Mouse (Mus musculus) CH12.LX (cell line): ENCODE data around the gene Tmem176b. TPM values are rescaled to one million over a fixed set of nuclear protein-coding genes. Genes with fewer than 3 reads are reported as not detected.

Experiments
- DNase-seq: peaks from one replicate; pipeline ENCODE4 v3.0.0-alpha.2; 2013; ENCODE audit errors: extremely low read depth
- H3K27ac ChIP-seq: 2 replicates; pipeline ENCODE4 v1.5.1; 2012; ENCODE audit warnings: low read depth, mild to moderate bottlenecking, control low read depth, moderate library complexity; ENCODE audit not compliant: insufficient read depth
- H3K27me3 ChIP-seq: replicated peaks from 2 replicates; pipeline ENCODE3; 2012; ENCODE audit warnings: inconsistent platforms
- H3K36me3 ChIP-seq, 2 experiments: replicated peaks in 1 of 2; 2 replicates each; pipeline versions ENCODE3 to v1.6.1; 2012; ENCODE audit warnings: inconsistent platforms in 1 of 2, low read length in 1 of 2, mild to moderate bottlenecking in 1 of 2, mixed read lengths in 1 of 2, moderate library complexity in 1 of 2; ENCODE audit not compliant: control insufficient read depth in 1 of 2, insufficient read depth in 1 of 2
- H3K4me1 ChIP-seq, 2 experiments: 2 replicates each; pipeline ENCODE4 v1.6.1; 2012; ENCODE audit warnings: inconsistent platforms in 1 of 2, moderate library complexity in 1 of 2; ENCODE audit not compliant: insufficient read depth in 2 of 2, control insufficient read depth in 1 of 2
- H3K4me2 ChIP-seq: 2 replicates; pipeline ENCODE4 v1.6.1; 2012; ENCODE audit warnings: low read depth, mild to moderate bottlenecking, control low read depth; ENCODE audit not compliant: poor library complexity, insufficient read depth, severe bottlenecking
- H3K4me3 ChIP-seq, 3 experiments: fragments of 150-350 bp in 1 of 3; sonication (generic) in 1 of 3; replicated peaks in 1 of 3; 2 replicates each; pipeline versions ENCODE3 to v1.5.1; 2011 to 2012; ENCODE audit warnings: low read depth in 2 of 3, low read length in 2 of 3, mild to moderate bottlenecking in 2 of 3, moderate library complexity in 2 of 3, control low read depth in 1 of 3, improper control_type of control experiment in 1 of 3, inconsistent platforms in 1 of 3, mixed read lengths in 1 of 3; ENCODE audit not compliant: poor library complexity in 1 of 3
- H3K79me2 ChIP-seq: replicated peaks from 2 replicates; pipeline ENCODE4 v1.6.1; 2012; ENCODE audit warnings: mild to moderate bottlenecking, moderate library complexity; ENCODE audit not compliant: control insufficient read depth, poor library complexity, insufficient read depth, severe bottlenecking; ENCODE audit errors: extremely low read depth
- H3K9ac ChIP-seq: 2 replicates; pipeline ENCODE4 v1.6.1; 2012; ENCODE audit warnings: low read depth, mild to moderate bottlenecking, control low read depth, moderate library complexity; ENCODE audit not compliant: insufficient read depth
- H3K9me3 ChIP-seq: replicated peaks from 2 replicates; pipeline ENCODE3; 2012; ENCODE audit warnings: low read length, inconsistent platforms, mixed read lengths
- BHLHE40 ChIP-seq: IDR thresholded peaks from 2 replicates; pipeline ENCODE4 v1.6.1; 2011; ENCODE audit warnings: mild to moderate bottlenecking, low read depth, low read length, improper control_type of control experiment
- CTCF ChIP-seq, 2 experiments: IDR thresholded peaks in 1 of 2; conservative IDR thresholded peaks in 1 of 2; 2 replicates each; pipeline ENCODE4 v1.5.1; 2011 to 2012; ENCODE audit warnings: low read depth in 2 of 2, low read length in 2 of 2, improper control_type of control experiment in 1 of 2, inconsistent platforms in 1 of 2, mild to moderate bottlenecking in 1 of 2, moderate library complexity in 1 of 2
- ELF1 ChIP-seq: IDR thresholded peaks from 2 replicates; pipeline ENCODE4 v1.6.1; 2014; ENCODE audit warnings: low read depth, mild to moderate bottlenecking, inconsistent platforms, low read length, improper control_type of control experiment
- EP300 ChIP-seq: IDR thresholded peaks from 2 replicates; pipeline ENCODE4 v1.6.1; 2011; ENCODE audit warnings: low read length, improper control_type of control experiment
- GABPA ChIP-seq: IDR thresholded peaks from 2 replicates; pipeline ENCODE4 v1.6.1; 2012; ENCODE audit warnings: low read depth, low read length, improper control_type of control experiment, inconsistent platforms; ENCODE audit not compliant: insufficient replicate concordance
- IRF4 ChIP-seq: IDR thresholded peaks from 2 replicates; pipeline ENCODE4 v1.6.1; 2014; ENCODE audit warnings: low read depth, mild to moderate bottlenecking, inconsistent platforms, low read length, improper control_type of control experiment
- JUND ChIP-seq: conservative IDR thresholded peaks from 2 replicates; pipeline ENCODE4 v1.6.1; 2011; ENCODE audit warnings: low read depth, low read length, improper control_type of control experiment
- MAX ChIP-seq: IDR thresholded peaks from 2 replicates; pipeline ENCODE4 v1.6.1; 2011; ENCODE audit warnings: low read length, improper control_type of control experiment
- MEF2A ChIP-seq: IDR thresholded peaks from 2 replicates; pipeline ENCODE4 v1.6.1; 2014; ENCODE audit warnings: low read depth, mild to moderate bottlenecking, inconsistent platforms, low read length, improper control_type of control experiment, borderline replicate concordance
- MYC ChIP-seq: IDR thresholded peaks from 2 replicates; pipeline ENCODE4 v1.6.1; 2011; ENCODE audit warnings: low read depth, mild to moderate bottlenecking, improper control_type of control experiment, low read length
- POLR2A ChIP-seq: IDR thresholded peaks from 2 replicates; pipeline ENCODE4 v1.6.1; 2011; ENCODE audit warnings: low read depth, mild to moderate bottlenecking, improper control_type of control experiment, low read length
- RAD21 ChIP-seq: IDR thresholded peaks from 2 replicates; pipeline ENCODE4 v1.6.1; 2011; ENCODE audit warnings: low read depth, mild to moderate bottlenecking, low read length, improper control_type of control experiment, moderate library complexity
- RCOR1 ChIP-seq: conservative IDR thresholded peaks from 2 replicates; pipeline ENCODE4 v1.6.1; 2012; ENCODE audit warnings: low read depth, mild to moderate bottlenecking, inconsistent platforms, low read length, improper control_type of control experiment
- SIN3A ChIP-seq: IDR thresholded peaks from 2 replicates; pipeline ENCODE4 v1.6.1; 2012; ENCODE audit warnings: low read length, improper control_type of control experiment, inconsistent platforms
- SMC3 ChIP-seq: IDR thresholded peaks from 2 replicates; pipeline ENCODE4 v1.6.1; 2011; ENCODE audit warnings: low read depth, low read length, improper control_type of control experiment
- TCF12 ChIP-seq: IDR thresholded peaks from 2 replicates; pipeline ENCODE4 v1.6.1; 2014; ENCODE audit warnings: low read depth, mild to moderate bottlenecking, inconsistent platforms, low read length, improper control_type of control experiment
- USF1 ChIP-seq: IDR thresholded peaks from 2 replicates; pipeline ENCODE4 v1.6.1; 2014; ENCODE audit warnings: low read depth, mild to moderate bottlenecking, inconsistent platforms, low read length, improper control_type of control experiment
- ZC3H11A ChIP-seq: IDR thresholded peaks from 2 replicates; pipeline ENCODE4 v1.6.1; 2012; ENCODE audit warnings: low read depth, mild to moderate bottlenecking, inconsistent platforms, low read length, improper control_type of control experiment
- ZKSCAN1 ChIP-seq: IDR thresholded peaks from 2 replicates; pipeline ENCODE4 v1.6.1; 2012; ENCODE audit warnings: low read depth, inconsistent platforms, low read length, improper control_type of control experiment, borderline replicate concordance
- ZMIZ1 ChIP-seq: IDR thresholded peaks from 2 replicates; pipeline ENCODE4 v1.6.1; 2012; ENCODE audit warnings: low read depth, mild to moderate bottlenecking, inconsistent platforms, low read length, improper control_type of control experiment
- dilution Hi-C: fragments of 300-500 bp; cut with MboI; formaldehyde crosslinking; loops from 2 replicates; pipeline ENCODE4 v1.14.3; 2020; ENCODE audit warnings: low sequenced_read_pairs; ENCODE audit not compliant: extremely low pct_unique_long_range_greater_than_20kb, extremely low pct_ligation_motif_present
- in situ Hi-C: fragments of 300-500 bp; cut with MboI; formaldehyde crosslinking; loops from 3 replicates; pipeline ENCODE4 v1.14.3; 2019; ENCODE audit warnings: low sequenced_read_pairs, low pct_ligation_motif_present, low pct_unique_long_range_greater_than_20kb, mixed read lengths
- polyA plus RNA-seq: library from polyadenylated mRNA; unstranded; fragments of >175 nt; gene quantifications from 2 replicates; pipeline ENCODE4 v1.2.1, GENCODE M21; 2012; ENCODE audit warnings: low read depth; ENCODE audit not compliant: insufficient read length
- total RNA-seq, 2 experiments: library from RNA; depleted of rRNA; stranded (reverse); fragments of 300-350 nt in 1 of 2; fragments of >200 nt in 1 of 2; gene quantifications; 2 replicates each; pipeline ENCODE4 v1.2.3; 2012 to 2014

Gene Tmem176b
- total and polyA plus RNA-seq, 3 experiments: 43.3 to 162 (median 89.8) TPM

DNA sequence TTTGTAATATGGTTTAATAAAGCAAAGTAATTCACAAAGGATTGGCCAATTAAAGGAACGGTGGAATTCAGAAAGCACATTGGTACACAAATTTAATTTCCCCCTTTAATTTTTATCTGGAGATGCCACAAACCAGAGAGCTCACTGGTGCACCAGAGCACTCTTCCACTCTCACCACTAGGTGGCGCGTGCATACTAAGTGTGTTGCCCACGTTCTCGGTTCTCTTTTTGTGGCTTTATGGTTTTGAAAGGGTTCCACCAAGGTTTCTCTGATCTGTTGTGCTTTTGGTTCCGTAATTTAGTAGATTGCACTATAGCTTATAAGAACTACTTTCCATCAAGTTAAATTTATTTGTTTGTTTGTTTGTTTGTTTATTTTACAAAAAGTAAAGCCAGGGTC lies 23.5 kb downstream of the Tmem176b start:
- DNase-seq: peak; percentile 96
- in situ Hi-C loops: no loop called here
- Histone ChIP-seq H3K27me3 (no peaks in the 10 kb centered on the region), H3K4me2 (peak overlapping the region; percentile 64; the same call in 1 of the 2 replicates), H3K27ac (no peak overlapping the region), H3K36me3 (no peaks in the 10 kb centered on the region), H3K4me3 (no peak overlapping the region), H3K9ac (no peak overlapping the region), H3K79me2 (no peaks in the 10 kb centered on the region), H3K9me3 (peaks cover 5% of the 10 kb centered on the region), H3K4me1 (peaks cover 2 to 8% of the 10 kb centered on the region in 2 experiments; a peak in 2 of 4 replicates)
- dilution Hi-C loops: no loop called here
- TF ChIP-seq CTCF (conservative IDR thresholded peaks at IDR 0.05 in 1 of 2, IDR thresholded peaks at IDR 0.05 in 1 of 2; ENCODE audit: low read depth in 2 of 2, low read length in 2 of 2): peak; percentile 85 to 97
- peak; percentile 89 for TF ChIP-seq SMC3
- peak; percentile 60; the same call in 1 of the 2 replicates for TF ChIP-seq MYC
- no peak for TF ChIP-seq ZKSCAN1
- TF ChIP-seq JUND: peak; percentile 32; the same call in 1 of the 2 replicates
- no peak for TF ChIP-seq TCF12
- TF ChIP-seq IRF4: peak; percentile 99
- no peak for TF ChIP-seq ZMIZ1
- TF ChIP-seq RAD21: peak; percentile 90
- TF ChIP-seq EP300: peak; percentile 96
- TF ChIP-seq POLR2A: no peak
- TF ChIP-seq BHLHE40: peak; percentile 62
- TF ChIP-seq RCOR1: no peak; the same call in 1 of the 2 replicates
- TF ChIP-seq ZC3H11A: no peak; the same call in 1 of the 2 replicates
- TF ChIP-seq GABPA: no peak
- no peak; the same call in 1 of the 2 replicates for TF ChIP-seq ELF1
- 0 out of 2 replicates have a peak, but pooled peaks have one; percentile 13 for TF ChIP-seq MAX
- no peak for TF ChIP-seq USF1
- no peak for TF ChIP-seq MEF2A

- H3K4me2 ChIP-seq: no peak overlapping the region
- peaks cover 2 to 8% of the 10 kb centered on the region in 2 experiments; a peak in 2 of 4 replicates for H3K4me1 ChIP-seq
- no peak overlapping the region for H3K4me3 ChIP-seq
- no peaks in the 10 kb centered on the region for H3K27me3 ChIP-seq
- no peak for DNase-seq
- no peak overlapping the region for H3K9ac ChIP-seq
- H3K27ac ChIP-seq: no peak overlapping the region
- H3K9me3 ChIP-seq: peaks cover 5% of the 10 kb centered on the region
- dilution Hi-C loops: no loop called here
- in situ Hi-C loops: no loop called here
- H3K79me2 ChIP-seq: no peaks in the 10 kb centered on the region
- H3K36me3 ChIP-seq: no peaks in the 10 kb centered on the region
- TF ChIP-seq RAD21 (peak; percentile 32), SMC3 (peak; percentile 38), SIN3A (no peak), CTCF (conservative IDR thresholded peaks at IDR 0.05 in 1 of 2, IDR thresholded peaks at IDR 0.05 in 1 of 2; ENCODE audit: low read depth in 2 of 2, low read length in 2 of 2) (peak; percentile 53 to 58), MYC (no peak)
- TF ChIP-seq, all 38 proteins: peak for 3
These were observed 26.3 kb downstream of the Tmem176b start for GRCm38 (mm10) chr6:48815013-48815412.
